Mouse (Mus musculus) MEL (cell line): Measurements from ENCODE around the gene Rhpn2. TPM values are rescaled to one million over a fixed set of nuclear protein-coding genes. Genes with fewer than 3 reads are reported as not detected.
"Not testable (repeated sequence)": the region's sequence is repeated elsewhere in the genome, so short reads cannot be mapped to it uniquely, and the experiment has no call there.

Experiments used
- DNase-seq: peaks from one replicate; pipeline ENCODE4 v3.0.0; 2011; ENCODE audit warnings: low read depth, low spot score
- H3K27ac ChIP-seq: 2 replicates; pipeline ENCODE4 v1.5.1; 2012; ENCODE audit warnings: low read depth, mild to moderate bottlenecking, control low read depth, low read length, moderate library complexity; ENCODE audit not compliant: control insufficient read depth
- H3K27me3 ChIP-seq, 2 experiments: fragments of 150-350 bp in 1 of 2; sonication (generic) in 1 of 2; 2 replicates each; pipeline ENCODE4 v1.6.1; 2012; ENCODE audit warnings: low read length in 2 of 2, mild to moderate bottlenecking in 2 of 2, improper control_type of control experiment in 1 of 2, moderate library complexity in 1 of 2; ENCODE audit not compliant: insufficient read depth in 2 of 2, control insufficient read depth in 1 of 2
- H3K36me3 ChIP-seq, 2 experiments: 2 replicates each; pipeline ENCODE4 v1.6.1; 2012 to 2014; ENCODE audit warnings: low read length in 2 of 2, improper control_type of control experiment in 1 of 2, inconsistent platforms in 1 of 2, mild to moderate bottlenecking in 1 of 2; ENCODE audit not compliant: insufficient read depth in 2 of 2, control insufficient read depth in 1 of 2
- H3K4me1 ChIP-seq, 2 experiments: fragments of 150-350 bp in 1 of 2; sonication (generic) in 1 of 2; 2 replicates each; pipeline ENCODE4 v1.6.1; 2012; ENCODE audit warnings: low read length in 2 of 2, improper control_type of control experiment in 1 of 2, mild to moderate bottlenecking in 1 of 2; ENCODE audit not compliant: insufficient read depth in 2 of 2, control insufficient read depth in 1 of 2
- H3K4me3 ChIP-seq, 2 experiments: fragments of 150-350 bp in 1 of 2; sonication (generic) in 1 of 2; 2 replicates each; pipeline ENCODE4 v1.5.1; 2012; ENCODE audit warnings: low read depth in 2 of 2, low read length in 2 of 2, mild to moderate bottlenecking in 2 of 2, moderate library complexity in 2 of 2, control low read depth in 1 of 2, improper control_type of control experiment in 1 of 2; ENCODE audit not compliant: control insufficient read depth in 1 of 2, insufficient read depth in 1 of 2
- H3K79me2 ChIP-seq: 2 replicates; pipeline ENCODE4 v1.6.1; 2012; ENCODE audit warnings: mild to moderate bottlenecking, low read length, moderate library complexity; ENCODE audit not compliant: control insufficient read depth, poor library complexity, insufficient read depth
- H3K9ac ChIP-seq: 2 replicates; pipeline ENCODE4 v1.6.1; 2012; ENCODE audit warnings: low read depth, mild to moderate bottlenecking, control low read depth, low read length, moderate library complexity; ENCODE audit not compliant: control insufficient read depth, poor library complexity, severe bottlenecking
- H3K9me3 ChIP-seq: fragments of 150-350 bp; sonication (generic); replicated peaks from 2 replicates; pipeline ENCODE4 v1.6.1; 2012; ENCODE audit warnings: mild to moderate bottlenecking, low read length, improper control_type of control experiment, moderate library complexity; ENCODE audit not compliant: insufficient read depth
- BHLHE40 ChIP-seq: IDR thresholded peaks from 2 replicates; pipeline ENCODE4 v1.6.1; 2012; ENCODE audit warnings: low read depth, mild to moderate bottlenecking, inconsistent platforms, low read length, improper control_type of control experiment, borderline replicate concordance
- CHD2 ChIP-seq: IDR thresholded peaks from 2 replicates; pipeline ENCODE4 v1.6.1; 2011; ENCODE audit warnings: low read length, improper control_type of control experiment
- EP300 ChIP-seq, 2 experiments: IDR thresholded peaks; 2 replicates each; pipeline ENCODE4 v1.6.1; 2011; ENCODE audit warnings: improper control_type of control experiment in 2 of 2, low read length in 2 of 2, low read depth in 1 of 2, mild to moderate bottlenecking in 1 of 2
- ETS1 ChIP-seq: IDR thresholded peaks from 2 replicates; pipeline ENCODE4 v1.6.1; 2012; ENCODE audit warnings: low read depth, mild to moderate bottlenecking, inconsistent platforms, low read length, improper control_type of control experiment, moderate library complexity
- GABPA ChIP-seq: IDR thresholded peaks from 2 replicates; pipeline ENCODE4 v1.6.1; 2012; ENCODE audit warnings: low read depth, mild to moderate bottlenecking, inconsistent platforms, low read length, improper control_type of control experiment, moderate library complexity
- GATA1 ChIP-seq: IDR thresholded peaks from 2 replicates; pipeline ENCODE4 v1.6.1; 2011; ENCODE audit warnings: low read depth, low read length, improper control_type of control experiment
- HCFC1 ChIP-seq: IDR thresholded peaks from 2 replicates; pipeline ENCODE4 v1.6.1; 2012; ENCODE audit warnings: low read depth, mild to moderate bottlenecking, inconsistent platforms, low read length, improper control_type of control experiment, moderate library complexity
- JUND ChIP-seq: IDR thresholded peaks from 2 replicates; pipeline ENCODE4 v1.6.1; 2011; ENCODE audit warnings: low read depth, mild to moderate bottlenecking, improper control_type of control experiment, low read length
- KAT2A ChIP-seq: conservative IDR thresholded peaks from 2 replicates; pipeline ENCODE4 v1.6.1; 2012; ENCODE audit warnings: low read depth, low read length, improper control_type of control experiment, inconsistent platforms
- MAFK ChIP-seq: IDR thresholded peaks from 2 replicates; pipeline ENCODE4 v1.6.1; 2011; ENCODE audit warnings: low read depth, mild to moderate bottlenecking, low read length, improper control_type of control experiment, borderline replicate concordance
- MYB ChIP-seq: IDR thresholded peaks from 2 replicates; pipeline ENCODE4 v1.6.1; 2011; ENCODE audit warnings: mild to moderate bottlenecking, low read depth, low read length, improper control_type of control experiment
- NELFE ChIP-seq: IDR thresholded peaks from 2 replicates; pipeline ENCODE4 v1.6.1; 2011; ENCODE audit warnings: low read depth, low read length, improper control_type of control experiment
- NRF1 ChIP-seq: IDR thresholded peaks from 2 replicates; pipeline ENCODE4 v1.6.1; 2014; ENCODE audit warnings: low read depth, mild to moderate bottlenecking, inconsistent platforms, low read length, improper control_type of control experiment, moderate library complexity; ENCODE audit not compliant: poor library complexity, insufficient read depth, severe bottlenecking
- RCOR1 ChIP-seq: IDR thresholded peaks from 2 replicates; pipeline ENCODE4 v1.6.1; 2012; ENCODE audit warnings: low read depth, mild to moderate bottlenecking, inconsistent platforms, low read length, improper control_type of control experiment
- SIN3A ChIP-seq: IDR thresholded peaks from 2 replicates; pipeline ENCODE4 v1.6.1; 2012; ENCODE audit warnings: low read length, improper control_type of control experiment, inconsistent platforms
- SMC3 ChIP-seq: IDR thresholded peaks from 2 replicates; pipeline ENCODE4 v1.6.1; 2011; ENCODE audit warnings: low read depth, low read length, improper control_type of control experiment
- TAL1 ChIP-seq: IDR thresholded peaks from 2 replicates; pipeline ENCODE4 v1.6.1; 2012; ENCODE audit warnings: mild to moderate bottlenecking, inconsistent platforms, low read length, moderate library complexity, mixed read lengths
- TBP ChIP-seq: IDR thresholded peaks from 2 replicates; pipeline ENCODE4 v1.8.0; 2011; ENCODE audit warnings: low read depth, low read length, improper control_type of control experiment
- TCF12 ChIP-seq: IDR thresholded peaks from 2 replicates; pipeline ENCODE4 v1.6.1; 2014; ENCODE audit warnings: low read depth, mild to moderate bottlenecking, inconsistent platforms, low read length, improper control_type of control experiment, moderate library complexity
- UBTF ChIP-seq: IDR thresholded peaks from 2 replicates; pipeline ENCODE4 v1.6.1; 2012; ENCODE audit warnings: low read depth, mild to moderate bottlenecking, inconsistent platforms, low read length, improper control_type of control experiment, moderate library complexity, borderline replicate concordance; ENCODE audit not compliant: insufficient read depth
- USF2 ChIP-seq, 2 experiments: IDR thresholded peaks; 2 replicates each; pipeline ENCODE4 v1.6.1; 2011 to 2012; ENCODE audit warnings: improper control_type of control experiment in 2 of 2, low read length in 2 of 2, borderline replicate concordance in 1 of 2, inconsistent platforms in 1 of 2, low read depth in 1 of 2, mild to moderate bottlenecking in 1 of 2; ENCODE audit not compliant: insufficient read depth in 1 of 2
- ZC3H11A ChIP-seq: IDR thresholded peaks from 2 replicates; pipeline ENCODE4 v1.6.1; 2012; ENCODE audit warnings: low read depth, mild to moderate bottlenecking, inconsistent platforms, low read length, improper control_type of control experiment
- ZKSCAN1 ChIP-seq: IDR thresholded peaks from 2 replicates; pipeline ENCODE4 v1.6.1; 2012; ENCODE audit warnings: low read depth, mild to moderate bottlenecking, inconsistent platforms, low read length, improper control_type of control experiment, moderate library complexity
- ZMIZ1 ChIP-seq: IDR thresholded peaks from 2 replicates; pipeline ENCODE4 v1.6.1; 2012; ENCODE audit warnings: low read depth, mild to moderate bottlenecking, inconsistent platforms, low read length, improper control_type of control experiment, moderate library complexity
- ZNF384 ChIP-seq: IDR thresholded peaks from 2 replicates; pipeline ENCODE4 v1.6.1; 2012; ENCODE audit warnings: low read depth, mild to moderate bottlenecking, inconsistent platforms, low read length, improper control_type of control experiment
- polyA plus RNA-seq, 2 experiments: library from polyadenylated mRNA; stranded (reverse) in 1 of 2; unstranded in 1 of 2; fragments of >175 nt in 1 of 2; fragments of >200 nt in 1 of 2; gene quantifications; 2 replicates each; pipeline versions ENCODE4 v1.2.1 to v1.2.4; 2012; ENCODE audit warnings: low replicate concordance in 2 of 2, low read depth in 1 of 2; ENCODE audit not compliant: insufficient read length in 2 of 2, insufficient read depth in 1 of 2, missing spikeins in 1 of 2
- total RNA-seq: library from RNA; depleted of rRNA; stranded (reverse); fragments of 300-350 nt; gene quantifications from 2 replicates; pipeline ENCODE4 v1.2.3, GENCODE M21; 2012

Gene Rhpn2
- total and polyA plus RNA-seq, 3 experiments, result 0.58 to 1.2 TPM; not detected in 1

DNA sequence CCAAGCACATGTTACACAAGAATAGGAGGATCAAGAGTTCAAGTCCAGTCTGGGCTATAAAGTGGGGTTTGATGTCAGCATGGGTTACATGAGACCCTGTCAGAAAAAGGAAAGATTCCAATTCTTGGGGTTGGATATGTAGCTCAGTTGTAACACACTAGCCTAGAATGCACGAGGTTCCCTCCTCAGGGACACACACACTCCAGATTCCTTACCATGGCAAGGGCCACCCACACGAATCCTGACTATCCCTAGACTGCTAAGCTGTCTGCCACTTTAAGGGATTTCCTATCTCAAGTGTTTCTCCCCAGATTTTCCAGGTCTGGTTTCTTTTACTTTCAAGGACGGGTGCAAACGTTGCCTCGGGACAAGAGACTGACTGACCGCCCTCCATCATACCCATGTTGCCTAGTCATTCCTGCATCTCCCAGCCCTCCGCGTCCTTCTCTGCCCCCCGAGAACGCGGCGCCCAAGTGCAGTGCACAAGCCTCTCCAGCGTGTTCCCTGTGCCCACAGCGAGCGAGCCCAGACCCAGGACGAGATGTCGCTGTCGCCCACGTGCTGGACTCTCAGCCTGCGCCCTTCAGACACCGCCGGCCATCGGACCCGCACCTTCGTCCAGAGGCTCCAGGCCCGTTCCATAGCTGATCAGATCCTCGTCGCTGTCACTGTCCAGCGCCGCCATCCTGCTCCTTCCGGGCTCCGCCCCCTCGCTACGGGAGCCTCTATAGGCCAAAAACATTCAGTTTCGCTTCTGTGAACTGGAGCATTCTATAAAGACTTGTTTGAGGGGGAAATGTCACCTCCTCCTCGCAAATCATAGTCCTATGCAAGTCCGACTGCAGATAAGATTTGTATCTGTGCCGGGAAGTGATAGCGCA is 16.0 kb upstream of the Rhpn2 start, which contains the start of gene Gpatch1 (continued):
- TF ChIP-seq ZNF384, result peak; percentile 22; the same call in 1 of the 2 replicates
- no peak for TF ChIP-seq MAFK
- TF ChIP-seq KAT2A, result no peak; the same call in 1 of the 2 replicates
- TF ChIP-seq SMC3, result no peak
- peak; percentile 98 for TF ChIP-seq SIN3A
- peak; percentile 88 for TF ChIP-seq HCFC1
- TF ChIP-seq TBP, result peak; percentile 65; the same call in 1 of the 2 replicates
- no peak for TF ChIP-seq UBTF
- no peak for TF ChIP-seq ZKSCAN1
- TF ChIP-seq MYB, result no peak
- TF ChIP-seq GABPA, result no peak
- 0 out of 2 replicates have a peak, but pooled peaks have one; percentile 17 for TF ChIP-seq ETS1
- TF ChIP-seq BHLHE40, result no peak
- TF ChIP-seq USF2 (IDR thresholded peaks at IDR 0.05; ENCODE audit: borderline replicate concordance in 1 of 2, insufficient read depth in 1 of 2, low read depth in 1 of 2, low read length in 2 of 2), result no peak
- no peak for TF ChIP-seq JUND
- 0 out of 2 replicates have a peak, but pooled peaks have one; percentile 46 for TF ChIP-seq ZMIZ1
- TF ChIP-seq ZC3H11A, result no peak
- peak; percentile 62 for TF ChIP-seq NELFE
- no peak for TF ChIP-seq CHD2
- no peak for TF ChIP-seq NRF1

DNA sequence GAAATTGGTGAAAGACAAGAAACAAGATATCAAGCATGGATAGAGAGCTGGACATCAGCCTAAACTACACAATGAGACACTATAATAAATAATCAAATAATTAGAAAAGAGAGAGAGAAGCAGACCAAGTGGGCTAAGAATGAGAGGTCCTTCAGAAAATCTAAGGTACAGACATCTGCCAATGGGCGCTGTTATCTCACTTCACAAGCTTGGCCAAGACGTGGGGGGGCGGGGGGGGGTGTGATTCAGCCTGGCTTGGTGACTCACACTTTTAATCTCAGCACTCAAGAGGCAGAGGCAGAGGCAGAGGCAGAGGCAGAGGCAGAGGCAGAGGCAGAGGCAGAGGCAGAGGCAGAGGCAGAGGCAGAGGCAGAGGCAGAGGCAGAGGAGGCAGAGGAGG is 14.7 kb upstream of the Rhpn2 start:
- H3K36me3 ChIP-seq, H3K4me3 ChIP-seq, H3K9ac ChIP-seq, H3K9me3 ChIP-seq, H3K79me2 ChIP-seq, H3K4me1 ChIP-seq, H3K27me3 ChIP-seq, H3K27ac ChIP-seq: not testable (repeated sequence)
- DNase-seq, result peak; percentile 62
- TF ChIP-seq RCOR1 (peak; percentile 53; the same call in 1 of the 2 replicates), EP300 (IDR thresholded peaks at IDR 0.05; ENCODE audit: low read depth in 1 of 2, low read length in 2 of 2) (peak in 1 of 2 experiments; percentile 39; a peak in 2 of 4 replicates), GATA1 (peak; percentile 22; the same call in 1 of the 2 replicates), TAL1 (peak; percentile 66), TCF12 (0 out of 2 replicates have a peak, but pooled peaks have one; percentile 24)
